Mouse (Mus musculus) embryonic fibroblast, embryonic 13.5 days (primary cell): ENCODE results near the gene Clta. TPM values are rescaled to one million over a fixed set of nuclear protein-coding genes. Genes with fewer than 3 reads are reported as not detected.

Experiments used
- H3K27ac ChIP-seq: 2 replicates; pipeline ENCODE4 v1.5.1; 2012; ENCODE audit warnings: low read length, control low read depth, inconsistent platforms; ENCODE audit not compliant: insufficient read depth
- H3K4me1 ChIP-seq: 2 replicates; pipeline ENCODE4 v1.6.1; 2011; ENCODE audit warnings: low read length; ENCODE audit not compliant: control insufficient read depth, insufficient read depth
- H3K4me3 ChIP-seq: 2 replicates; pipeline ENCODE4 v1.5.1; 2011; ENCODE audit warnings: mild to moderate bottlenecking, control low read depth, low read length; ENCODE audit not compliant: insufficient read depth
- CTCF ChIP-seq: IDR thresholded peaks from 2 replicates; pipeline ENCODE4 v1.5.1; 2011; ENCODE audit warnings: mild to moderate bottlenecking, control low read depth, low read length, moderate library complexity, borderline replicate concordance; ENCODE audit not compliant: insufficient read depth
- POLR2A ChIP-seq: IDR thresholded peaks from 2 replicates; pipeline ENCODE4 v1.6.1; 2011; ENCODE audit warnings: low read depth, mild to moderate bottlenecking, control low read depth, low read length, moderate library complexity
- polyA plus RNA-seq: library from polyadenylated mRNA; stranded (reverse); fragments of >200 nt; gene quantifications from 2 replicates; pipeline ENCODE4 v1.2.4, GENCODE M21; 2011; ENCODE audit warnings: low read depth; ENCODE audit not compliant: missing spikeins, insufficient read length

The Clta gene
- polyA plus RNA-seq, 1 experiment: 248 TPM

- Histone ChIP-seq H3K4me3 (no peak overlapping the region), H3K4me1 (no peaks in the 10 kb centered on the region), H3K27ac (no peak overlapping the region)
- TF ChIP-seq POLR2A: no peak
- TF ChIP-seq CTCF: no peak
Observed at GRCm38 (mm10) chr4:44004623-44005409, 564 bp downstream of the Clta start.

GRCm38 (mm10) chr4:44010176-44010575 is 5.9 kb downstream of the Clta start:
- peaks cover 6% of the 10 kb centered on the region for H3K4me1 ChIP-seq
- H3K27ac ChIP-seq: no peak overlapping the region
- H3K4me3 ChIP-seq: no peak overlapping the region
- TF ChIP-seq CTCF (no peak), POLR2A (no peak)

- no peak for TF ChIP-seq CTCF
- TF ChIP-seq POLR2A: no peak
- Histone ChIP-seq H3K27ac (no peak overlapping the region), H3K4me3 (no peak overlapping the region), H3K4me1 (peaks cover 8% of the 10 kb centered on the region)
Observed at GRCm38 (mm10) chr4:44010893-44011292, 6.6 kb downstream of the Clta start.

GRCm38 (mm10) chr4:44011799-44012198 is 7.5 kb downstream of the Clta start:
- peak overlapping the region; percentile 81; the same call in 1 of the 2 replicates for H3K27ac ChIP-seq
- H3K4me1 ChIP-seq: peaks cover 16% of the 10 kb centered on the region
- no peak for TF ChIP-seq POLR2A
- no peak for TF ChIP-seq CTCF
- H3K4me3 ChIP-seq: peak overlapping the region; percentile 98

- Histone ChIP-seq H3K27ac (peak overlapping the region; percentile 81), H3K4me3 (peak overlapping the region; percentile 98), H3K4me1 (peaks cover 17% of the 10 kb centered on the region)
- TF ChIP-seq POLR2A: peak; percentile 90
- no peak for TF ChIP-seq CTCF
Observed at GRCm38 (mm10) chr4:44012376-44013367, 8.4 kb downstream of the Clta start.

- H3K4me3 ChIP-seq: peak overlapping the region; percentile 97
- TF ChIP-seq POLR2A (0 out of 2 replicates have a peak, but pooled peaks have one; percentile 3), CTCF (no peak)
- peak overlapping the region; percentile 53; the same call in 1 of the 2 replicates for H3K27ac ChIP-seq
- H3K4me1 ChIP-seq: peaks cover 17% of the 10 kb centered on the region
Observed at GRCm38 (mm10) chr4:44013391-44014070, 9.3 kb downstream of the Clta start.

- H3K4me3 ChIP-seq: no peak overlapping the region
- H3K27ac ChIP-seq: no peak overlapping the region
- peaks cover 17% of the 10 kb centered on the region for H3K4me1 ChIP-seq
- no peak for TF ChIP-seq CTCF
- TF ChIP-seq POLR2A: no peak
Observed at GRCm38 (mm10) chr4:44016071-44016470, 11.8 kb downstream of the Clta start.

GRCm38 (mm10) chr4:44016791-44017190 is 12.5 kb downstream of the Clta start:
- no peak overlapping the region for H3K27ac ChIP-seq
- TF ChIP-seq CTCF (no peak), POLR2A (no peak)
- peaks cover 17% of the 10 kb centered on the region for H3K4me1 ChIP-seq
- H3K4me3 ChIP-seq: no peak overlapping the region

GRCm38 (mm10) chr4:44022323-44022722 is 18.1 kb downstream of the Clta start:
- no peak for TF ChIP-seq CTCF
- TF ChIP-seq POLR2A: no peak
- H3K4me3 ChIP-seq: no peak overlapping the region
- H3K4me1 ChIP-seq: no peaks in the 10 kb centered on the region
- H3K27ac ChIP-seq: no peak overlapping the region

- no peaks in the 10 kb centered on the region for H3K4me1 ChIP-seq
- TF ChIP-seq POLR2A: no peak
- no peak for TF ChIP-seq CTCF
- H3K4me3 ChIP-seq: no peak overlapping the region
- H3K27ac ChIP-seq: no peak overlapping the region
Observed at GRCm38 (mm10) chr4:44022766-44023165, 18.5 kb downstream of the Clta start.
